Mouse (Mus musculus): ENCODE measurements around the gene Dip2a. TPM values are rescaled to one million over a fixed set of nuclear protein-coding genes. Genes with fewer than 3 reads are reported as not detected.
A peak's percentile ranks its signal among the peaks of the same experiment; 100 is the strongest.

Gene Dip2a
- polyA plus RNA-seq, 2 experiments: 8.3 to 32.2 TPM

DNA sequence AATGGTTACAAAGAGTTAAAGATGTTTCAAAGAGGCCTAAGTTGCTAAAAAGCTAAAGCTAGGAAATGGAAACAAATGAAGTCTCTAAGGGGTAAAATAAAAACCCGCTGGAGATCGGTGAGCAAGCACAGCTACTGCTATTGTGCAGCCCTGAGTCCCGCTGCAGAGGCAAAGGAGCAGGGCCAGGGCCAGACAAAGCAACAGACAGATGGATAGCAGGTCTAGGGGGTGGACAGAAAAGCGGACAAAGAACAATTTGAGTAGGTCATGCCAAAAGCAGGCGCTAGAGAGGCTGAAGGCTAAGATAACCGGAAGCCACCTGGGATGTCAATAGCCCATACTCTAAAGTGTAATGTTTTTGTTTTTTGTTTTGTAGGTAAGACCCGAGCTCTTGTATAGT lies 94.2 kb downstream of the Dip2a start:
- Histone ChIP-seq H3K27ac (replicated peaks; ENCODE audit: low read depth, low read length) (no peak overlapping the region), H3K36me3 (ENCODE audit: control insufficient read depth, insufficient read depth, low read length) (no peaks in the 10 kb centered on the region), H3K9me3 (ENCODE audit: control insufficient read depth, low read length) (no peaks in the 10 kb centered on the region), H3K9ac (ENCODE audit: low read depth, low read length, severe bottlenecking) (no peak overlapping the region), H3K4me2 (replicated peaks; ENCODE audit: low read depth, low read length, severe bottlenecking) (no peak overlapping the region), H3K4me1 (ENCODE audit: control insufficient read depth, insufficient read depth, low read length) (peaks cover 13% of the 10 kb centered on the region), H3K27me3 (ENCODE audit: control insufficient read depth, insufficient read depth, low read length) (no peaks in the 10 kb centered on the region), H3K4me3 (replicated peaks; ENCODE audit: low read length) (no peak overlapping the region)
- DNase-seq (ENCODE audit: low spot score) (no peak), ATAC-seq (ENCODE audit: low FRiP score, low read depth) (no peak)
- WGBS: 91% methylated on average over 7 of the region's 7 CpGs
- no peak for TF ChIP-seq POLR2A (IDR thresholded peaks at IDR 0.05; ENCODE audit: borderline replicate concordance, extremely low read depth, insufficient read depth, insufficient read length)

GRCm38 (mm10) chr10:76248647-76248968 lies 96.5 kb downstream of the Dip2a start:
- Histone ChIP-seq H3K4me2 (replicated peaks; ENCODE audit: low read depth, low read length, severe bottlenecking) (no peak overlapping the region), H3K9me3 (ENCODE audit: control insufficient read depth, low read length) (no peaks in the 10 kb centered on the region), H3K36me3 (ENCODE audit: control insufficient read depth, insufficient read depth, low read length) (no peaks in the 10 kb centered on the region), H3K27ac (replicated peaks; ENCODE audit: low read depth, low read length) (no peak overlapping the region), H3K27me3 (ENCODE audit: control insufficient read depth, insufficient read depth, low read length) (no peaks in the 10 kb centered on the region), H3K4me3 (replicated peaks; ENCODE audit: low read length) (no peak overlapping the region), H3K9ac (ENCODE audit: low read depth, low read length, severe bottlenecking) (no peak overlapping the region), H3K4me1 (ENCODE audit: control insufficient read depth, insufficient read depth, low read length) (peaks cover 7% of the 10 kb centered on the region)
- DNase-seq (ENCODE audit: low spot score) (no peak), ATAC-seq (ENCODE audit: low FRiP score, low read depth) (no peak)
- 92% methylated on average over 5 of the region's 5 CpGs for WGBS
- TF ChIP-seq POLR2A (IDR thresholded peaks at IDR 0.05; ENCODE audit: borderline replicate concordance, extremely low read depth, insufficient read depth, insufficient read length): no peak

DNA sequence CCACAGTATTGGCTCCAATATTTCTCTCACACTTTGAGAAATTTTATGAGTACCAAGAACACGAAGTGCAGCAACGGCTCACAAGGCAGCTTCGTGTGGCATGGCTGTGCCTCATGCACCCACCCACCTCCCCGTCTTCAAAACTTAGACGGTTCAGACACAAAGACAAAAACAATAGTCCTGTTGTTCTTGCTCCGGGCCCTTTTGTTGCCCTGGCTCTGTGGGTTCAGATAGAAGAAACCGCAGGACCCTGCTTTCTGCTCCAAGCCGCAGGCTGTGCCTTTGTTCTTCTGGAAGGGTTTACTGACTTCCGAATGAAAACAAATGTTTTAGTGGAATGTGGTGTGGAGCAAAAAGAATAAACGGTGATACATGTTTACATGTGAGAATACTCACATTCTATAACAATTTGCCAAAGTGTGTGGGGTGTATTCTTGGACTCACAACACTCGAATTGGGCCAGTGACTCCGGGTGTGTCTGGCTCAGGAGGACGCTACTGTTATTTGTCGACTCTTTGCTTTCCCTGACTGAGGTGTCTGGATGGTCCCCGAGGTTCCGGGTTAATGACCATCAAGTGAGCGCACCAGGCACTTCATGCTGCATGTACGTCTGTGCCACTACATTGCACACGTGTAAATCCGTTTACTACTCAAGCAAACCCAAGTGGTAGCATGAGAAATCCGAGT lies 97.0 kb downstream of the Dip2a start:
- DNase-seq (ENCODE audit: low spot score) (no peak), ATAC-seq (ENCODE audit: low FRiP score, low read depth) (no peak)
- H3K4me3 ChIP-seq (replicated peaks; ENCODE audit: low read length): no peak overlapping the region
- no peaks in the 10 kb centered on the region for H3K36me3 ChIP-seq (ENCODE audit: control insufficient read depth, insufficient read depth, low read length)
- no peak overlapping the region for H3K9ac ChIP-seq (ENCODE audit: low read depth, low read length, severe bottlenecking)
- H3K27ac ChIP-seq (replicated peaks; ENCODE audit: low read depth, low read length): no peak overlapping the region
- H3K9me3 ChIP-seq (ENCODE audit: control insufficient read depth, low read length): no peaks in the 10 kb centered on the region
- H3K4me1 ChIP-seq (ENCODE audit: control insufficient read depth, insufficient read depth, low read length): peaks cover 2% of the 10 kb centered on the region
- no peak for TF ChIP-seq POLR2A (IDR thresholded peaks at IDR 0.05; ENCODE audit: borderline replicate concordance, extremely low read depth, insufficient read depth, insufficient read length)
- WGBS: 69% methylated on average over 21 of the region's 21 CpGs
- no peak overlapping the region for H3K4me2 ChIP-seq (replicated peaks; ENCODE audit: low read depth, low read length, severe bottlenecking)
- H3K27me3 ChIP-seq (ENCODE audit: control insufficient read depth, insufficient read depth, low read length): no peaks in the 10 kb centered on the region

GRCm38 (mm10) chr10:76246601-76247000 lies 98.5 kb downstream of the Dip2a start:
- no peak for TF ChIP-seq POLR2A (IDR thresholded peaks at IDR 0.05; ENCODE audit: borderline replicate concordance, extremely low read depth, insufficient read depth, insufficient read length)
- ATAC-seq (ENCODE audit: low FRiP score, low read depth): peak; percentile 37; the same call in 1 of the 2 replicates
- H3K36me3 ChIP-seq (ENCODE audit: control insufficient read depth, insufficient read depth, low read length): no peaks in the 10 kb centered on the region
- DNase-seq (ENCODE audit: low spot score): no peak
- no peak overlapping the region for H3K4me3 ChIP-seq (replicated peaks; ENCODE audit: low read length)
- no peaks in the 10 kb centered on the region; the same call in 1 of the 2 replicates for H3K4me1 ChIP-seq (ENCODE audit: control insufficient read depth, insufficient read depth, low read length)
- no peak overlapping the region for H3K4me2 ChIP-seq (replicated peaks; ENCODE audit: low read depth, low read length, severe bottlenecking)
- no peaks in the 10 kb centered on the region for H3K9me3 ChIP-seq (ENCODE audit: control insufficient read depth, low read length)
- no peak overlapping the region for H3K27ac ChIP-seq (replicated peaks; ENCODE audit: low read depth, low read length)
- H3K9ac ChIP-seq (ENCODE audit: low read depth, low read length, severe bottlenecking): no peak overlapping the region
- H3K27me3 ChIP-seq (ENCODE audit: control insufficient read depth, insufficient read depth, low read length): no peaks in the 10 kb centered on the region
- 70% methylated on average over 4 of the region's 4 CpGs for WGBS

GRCm38 (mm10) chr10:76245106-76245505 lies 100.0 kb downstream of the Dip2a start:
- Histone ChIP-seq H3K4me2 (replicated peaks; ENCODE audit: low read depth, low read length, severe bottlenecking) (no peak overlapping the region), H3K36me3 (ENCODE audit: control insufficient read depth, insufficient read depth, low read length) (no peaks in the 10 kb centered on the region), H3K9ac (ENCODE audit: low read depth, low read length, severe bottlenecking) (no peak overlapping the region), H3K27me3 (ENCODE audit: control insufficient read depth, insufficient read depth, low read length) (no peaks in the 10 kb centered on the region), H3K27ac (replicated peaks; ENCODE audit: low read depth, low read length) (no peak overlapping the region), H3K9me3 (ENCODE audit: control insufficient read depth, low read length) (no peaks in the 10 kb centered on the region), H3K4me3 (replicated peaks; ENCODE audit: low read length) (no peak overlapping the region), H3K4me1 (ENCODE audit: control insufficient read depth, insufficient read depth, low read length) (no peaks in the 10 kb centered on the region; the same call in 1 of the 2 replicates)
- 67% methylated on average over 2 of the region's 2 CpGs for WGBS
- no peak for ATAC-seq (ENCODE audit: low FRiP score, low read depth)
- TF ChIP-seq POLR2A (IDR thresholded peaks at IDR 0.05; ENCODE audit: borderline replicate concordance, extremely low read depth, insufficient read depth, insufficient read length): no peak
- no peak for DNase-seq (ENCODE audit: low spot score)

All from limb, embryonic 14.5 days (tissue).